Mouse (Mus musculus) kidney, embryonic 16.5 days (tissue): ENCODE measurements around the gene Rab4b. TPM values are rescaled to one million over a fixed set of nuclear protein-coding genes. Genes with fewer than 3 reads are reported as not detected.

Experiments
- ATAC-seq: fragments of 200-750 bp; cut with Nextera tagmentation; 2 replicates; pipeline ENCODE4 v1.8.0; 2017; ENCODE audit warnings: moderate TSS enrichment; ENCODE audit not compliant: low FRiP score, low TSS enrichment
- H3K27ac ChIP-seq: fragments of 300-500 bp; sonication (generic); 2 replicates; pipeline ENCODE4 v1.5.1; 2014; ENCODE audit warnings: low read length
- H3K27me3 ChIP-seq: fragments of 300-500 bp; sonication (generic); 2 replicates; pipeline ENCODE4 v1.6.1; 2014; ENCODE audit warnings: low read length, control low read depth, mixed read lengths; ENCODE audit not compliant: insufficient read depth
- H3K36me3 ChIP-seq: fragments of 300-500 bp; sonication (generic); 2 replicates; pipeline ENCODE4 v1.6.1; 2014; ENCODE audit warnings: low read length, control low read depth, mixed read lengths; ENCODE audit not compliant: insufficient read depth
- H3K4me1 ChIP-seq: fragments of 300-500 bp; sonication (generic); 2 replicates; pipeline ENCODE4 v1.6.1; 2014; ENCODE audit warnings: low read length, control low read depth, mixed read lengths; ENCODE audit not compliant: insufficient read depth
- H3K4me2 ChIP-seq: fragments of 300-500 bp; sonication (generic); replicated peaks from 2 replicates; pipeline ENCODE4 v1.6.1; 2014; ENCODE audit warnings: low read depth, low read length
- H3K4me3 ChIP-seq: fragments of 300-500 bp; sonication (generic); 2 replicates; pipeline ENCODE4 v1.5.1; 2014; ENCODE audit warnings: mild to moderate bottlenecking, low read length
- H3K9ac ChIP-seq: fragments of 300-500 bp; sonication (generic); replicated peaks from 2 replicates; pipeline ENCODE4 v1.6.1; 2014; ENCODE audit warnings: low read length
- H3K9me3 ChIP-seq: fragments of 300-500 bp; sonication (generic); 2 replicates; pipeline ENCODE4 v1.6.1; 2016; ENCODE audit warnings: low read length, control low read depth
- WGBS: fragments of 180-500 bp; shearing (Covaris S2); extraction: QIAGEN DNeasy Blood & Tissue Kit; methylation state at CpG from one replicate; pipeline ENCODE4 v1.1.7; 2014; 5-methylcytosine and 5-hydroxymethylcytosine counted together
- polyA plus RNA-seq: library from polyadenylated mRNA; unstranded; fragments of >200 nt; fragmentation: Nextera tagmentation; extraction: Ambion mirVana; gene quantifications from 2 replicates; pipeline ENCODE4 v1.2.1, GENCODE M21; 2015

Gene Rab4b
- polyA plus RNA-seq, 1 experiment from 2014 or later, result 65.7 TPM

- ATAC-seq, result no peak
- Histone ChIP-seq H3K4me3 (peak overlapping the region; percentile 76; the same call in 1 of the 2 replicates), H3K9ac (peak overlapping the region; percentile 46), H3K27me3 (no peaks in the 10 kb centered on the region), H3K36me3 (peaks cover 34% of the 10 kb centered on the region), H3K4me2 (peak overlapping the region; percentile 80), H3K9me3 (no peaks in the 10 kb centered on the region), H3K27ac (0 out of 2 replicates have a peak overlapping the region, but pooled peaks have one; percentile 27), H3K4me1 (peaks cover 62% of the 10 kb centered on the region)
- 59% methylated on average over 5 of the region's 5 CpGs for WGBS
Measured at GRCm38 (mm10) chr7:27163450-27163805, 15.3 kb downstream of the Rab4b start.

DNA sequence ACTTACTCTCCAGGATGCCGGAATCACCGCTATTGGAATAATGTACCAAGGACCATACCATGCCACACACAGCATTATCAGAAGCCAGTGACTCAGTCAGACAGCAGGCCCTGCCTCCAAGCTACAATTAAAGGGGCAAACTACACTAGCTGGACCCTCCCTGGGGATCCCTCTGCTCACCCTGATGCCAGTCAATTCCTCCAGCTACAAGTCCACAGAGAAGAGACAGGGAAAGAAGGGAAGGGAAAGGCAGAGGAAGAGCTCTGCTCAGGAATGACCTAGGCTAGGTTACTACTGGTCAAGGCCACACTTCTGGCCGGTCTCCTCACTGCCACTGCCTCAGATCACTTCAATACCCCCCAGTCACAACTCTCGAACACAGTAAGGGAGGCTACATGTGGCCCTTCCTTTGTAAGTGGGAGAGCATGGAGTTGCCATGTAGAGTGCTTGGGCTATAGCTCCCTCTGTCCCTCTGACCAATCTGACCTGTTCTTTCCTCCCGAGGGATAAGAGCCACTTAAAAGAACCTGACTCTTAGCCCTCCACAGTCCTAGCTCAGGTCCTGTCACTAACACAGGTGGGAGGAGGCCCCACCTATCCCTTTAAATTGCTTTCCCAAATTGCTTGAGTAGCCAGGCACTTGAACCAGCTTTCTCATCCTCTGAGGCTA is 15.8 kb downstream of the Rab4b start:
- 75% methylated on average over 5 of the region's 5 CpGs for WGBS
- no peak for ATAC-seq
- Histone ChIP-seq H3K4me3 (peak overlapping the region; percentile 76; the same call in 1 of the 2 replicates), H3K36me3 (peaks cover 39% of the 10 kb centered on the region), H3K4me1 (peaks cover 62% of the 10 kb centered on the region), H3K27me3 (no peaks in the 10 kb centered on the region), H3K9me3 (no peaks in the 10 kb centered on the region), H3K9ac (peak overlapping the region; percentile 46), H3K27ac (no peak overlapping the region), H3K4me2 (peak overlapping the region; percentile 80)

- Histone ChIP-seq H3K27me3 (no peaks in the 10 kb centered on the region), H3K4me1 (peaks cover 58% of the 10 kb centered on the region), H3K9ac (peak overlapping the region; percentile 31), H3K9me3 (no peaks in the 10 kb centered on the region), H3K4me3 (no peak overlapping the region), H3K36me3 (peaks cover 46% of the 10 kb centered on the region), H3K4me2 (no peak overlapping the region), H3K27ac (no peak overlapping the region)
- WGBS, result 83% methylated on average over 4 of the region's 4 CpGs
- no peak for ATAC-seq
Measured at GRCm38 (mm10) chr7:27161744-27162143, 17.0 kb downstream of the Rab4b start.

GRCm38 (mm10) chr7:27160921-27161320 is 17.8 kb downstream of the Rab4b start:
- Histone ChIP-seq H3K27me3 (no peaks in the 10 kb centered on the region), H3K9me3 (no peaks in the 10 kb centered on the region), H3K36me3 (peaks cover 46% of the 10 kb centered on the region), H3K4me1 (peaks cover 58% of the 10 kb centered on the region), H3K4me2 (no peak overlapping the region), H3K27ac (no peak overlapping the region), H3K9ac (no peak overlapping the region), H3K4me3 (no peak overlapping the region)
- WGBS, result 86% methylated on average over 3 of the region's 3 CpGs
- no peak for ATAC-seq

DNA sequence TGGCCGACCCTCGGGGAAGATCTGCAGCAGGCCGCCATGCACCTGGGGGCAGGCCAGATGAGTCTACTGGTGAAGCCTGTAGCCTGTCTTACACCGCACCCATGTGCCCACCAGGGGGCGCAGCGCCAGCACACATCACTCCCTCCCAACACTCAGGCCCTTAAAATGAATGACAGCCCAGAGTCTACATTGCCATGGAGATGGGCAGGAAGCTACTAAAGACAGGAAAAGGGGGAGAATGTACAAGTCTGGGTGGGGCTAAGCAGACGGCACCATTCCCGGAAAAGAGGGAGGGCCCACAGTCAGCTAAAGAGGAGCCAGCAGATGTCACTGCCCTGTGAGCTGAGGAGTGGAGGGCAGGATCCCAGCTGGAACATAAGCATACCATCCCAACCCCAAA is 18.8 kb downstream of the Rab4b start:
- peaks cover 49% of the 10 kb centered on the region for H3K4me1 ChIP-seq
- 11% methylated on average over 8 of the region's 8 CpGs for WGBS
- peaks cover 41% of the 10 kb centered on the region for H3K36me3 ChIP-seq
- H3K9ac ChIP-seq, result 0 out of 2 replicates have a peak overlapping the region, but pooled peaks have one; percentile 2
- no peak overlapping the region for H3K4me3 ChIP-seq
- no peaks in the 10 kb centered on the region for H3K9me3 ChIP-seq
- 0 out of 2 replicates have a peak overlapping the region, but pooled peaks have one; percentile 18 for H3K4me2 ChIP-seq
- peak; percentile 93 for ATAC-seq
- H3K27me3 ChIP-seq, result no peaks in the 10 kb centered on the region
- H3K27ac ChIP-seq, result 0 out of 2 replicates have a peak overlapping the region, but pooled peaks have one; percentile 13

GRCm38 (mm10) chr7:27159256-27159655 is 19.4 kb downstream of the Rab4b start:
- 96% methylated on average over 6 of the region's 6 CpGs for WGBS
- no peaks in the 10 kb centered on the region for H3K27me3 ChIP-seq
- ATAC-seq, result no peak
- no peak overlapping the region for H3K4me2 ChIP-seq
- H3K9me3 ChIP-seq, result no peaks in the 10 kb centered on the region
- H3K36me3 ChIP-seq, result peaks cover 35% of the 10 kb centered on the region
- H3K9ac ChIP-seq, result no peak overlapping the region
- peaks cover 43% of the 10 kb centered on the region for H3K4me1 ChIP-seq
- no peak overlapping the region for H3K4me3 ChIP-seq
- H3K27ac ChIP-seq, result no peak overlapping the region

DNA sequence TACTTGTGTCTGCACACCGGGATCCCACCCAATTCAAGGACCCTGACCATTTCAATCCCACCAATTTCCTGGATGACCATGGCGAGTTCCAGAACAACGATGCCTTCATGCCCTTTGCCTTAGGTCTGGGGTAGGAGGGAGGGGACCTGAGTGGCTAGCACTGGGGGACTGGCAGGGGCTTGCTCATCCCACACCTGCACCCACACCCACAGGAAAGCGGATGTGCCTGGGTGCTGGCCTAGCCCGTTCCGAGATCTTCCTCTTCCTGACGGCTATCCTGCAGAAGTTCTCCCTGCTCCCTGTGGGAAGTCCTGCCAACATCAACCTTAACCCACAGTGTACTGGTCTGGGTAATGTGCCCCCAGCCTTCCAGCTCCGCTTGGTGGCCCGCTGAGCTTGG is 20.5 kb downstream of the Rab4b start:
- no peaks in the 10 kb centered on the region for H3K9me3 ChIP-seq
- H3K9ac ChIP-seq, result no peak overlapping the region
- H3K4me3 ChIP-seq, result no peak overlapping the region
- H3K4me2 ChIP-seq, result no peak overlapping the region
- 97% methylated on average over 9 of the region's 9 CpGs for WGBS
- peaks cover 34% of the 10 kb centered on the region for H3K4me1 ChIP-seq
- peaks cover 35% of the 10 kb centered on the region for H3K36me3 ChIP-seq
- H3K27me3 ChIP-seq, result no peaks in the 10 kb centered on the region
- ATAC-seq, result no peak
- H3K27ac ChIP-seq, result no peak overlapping the region

DNA sequence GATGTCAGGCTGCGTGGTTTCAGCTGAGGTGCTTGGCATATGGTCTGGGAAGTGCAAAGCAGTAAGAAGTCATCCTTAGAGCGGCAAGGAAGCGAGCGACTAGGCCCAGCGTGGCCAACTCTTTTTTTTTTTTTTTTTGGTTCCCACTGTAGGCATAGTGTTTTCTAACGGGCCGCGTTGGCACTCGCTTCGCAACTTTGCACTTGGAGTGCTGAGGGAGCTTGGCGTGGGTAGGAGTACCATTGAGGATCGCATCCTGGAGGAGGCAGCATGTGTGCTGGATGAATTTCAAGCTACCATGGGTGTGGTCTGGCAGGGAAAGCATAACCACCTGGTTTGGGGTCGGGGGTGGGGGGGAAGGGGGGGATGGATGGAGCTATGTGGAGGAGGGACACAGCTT is 22.7 kb downstream of the Rab4b start:
- Histone ChIP-seq H3K9ac (no peak overlapping the region), H3K27ac (no peak overlapping the region), H3K27me3 (no peaks in the 10 kb centered on the region), H3K4me3 (no peak overlapping the region), H3K4me1 (peaks cover 13% of the 10 kb centered on the region), H3K36me3 (peaks cover 25% of the 10 kb centered on the region), H3K9me3 (no peaks in the 10 kb centered on the region), H3K4me2 (no peak overlapping the region)
- ATAC-seq, result no peak
- 82% methylated on average over 13 of the region's 13 CpGs for WGBS

DNA sequence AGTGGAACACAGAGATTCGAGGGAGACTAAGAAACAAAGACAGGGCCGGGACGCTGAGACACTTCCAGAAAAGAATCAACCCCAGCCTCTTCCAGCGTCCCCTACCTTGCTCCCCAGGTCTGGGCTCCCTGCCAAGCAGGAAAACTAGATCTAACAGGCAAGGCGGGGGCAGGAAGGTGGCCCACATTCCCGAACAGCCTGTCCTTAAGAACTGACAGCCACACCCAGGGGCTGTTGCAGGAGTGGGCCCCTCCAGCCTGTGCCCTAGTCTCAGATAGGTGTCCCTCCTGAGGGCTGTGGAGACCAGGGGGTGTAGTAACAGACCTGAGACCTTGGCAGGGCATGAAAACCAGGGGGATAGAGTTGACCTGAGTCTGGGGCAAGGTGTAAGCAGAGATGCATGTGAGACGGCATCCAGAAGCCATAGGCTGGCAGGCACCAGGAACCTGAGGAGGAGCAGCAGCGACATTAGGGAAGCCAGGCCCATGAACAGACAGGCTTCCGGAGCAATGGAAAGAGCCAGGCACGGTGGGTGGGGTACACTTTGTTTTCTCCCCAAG is 25.4 kb downstream of the Rab4b start, which contains the start of gene Cyp2t4:
TSS of gene Cyp2t4 (plus strand) at position 510 of the 560 bp plus-strand sequence.
- H3K27ac ChIP-seq, result peak within 1 kb of the TSS; percentile 43
- 64% methylated on average over 10 of the region's 10 CpGs for WGBS
- H3K9me3 ChIP-seq, result no peaks in the 10 kb centered on the region
- H3K9ac ChIP-seq, result 0 out of 2 replicates have a peak within 1 kb of the TSS, but pooled peaks have one; percentile 26
- ATAC-seq, result 0 out of 2 replicates have a peak, but pooled peaks have one; percentile 44
- 0 out of 2 replicates have a peak, but pooled peaks cover 2% of the 10 kb centered on the region for H3K4me1 ChIP-seq
- H3K4me2 ChIP-seq, result no peak within 1 kb of the TSS
- no peak within 1 kb of the TSS for H3K4me3 ChIP-seq
- no peaks in the 10 kb centered on the region for H3K27me3 ChIP-seq
- H3K36me3 ChIP-seq, result peaks cover 11% of the 10 kb centered on the region
